Mouse (Mus musculus) brain, embryonic 14.5 days (tissue): Measurements from ENCODE around the gene Hbq1b.
"Not testable (repeated sequence)": the region's sequence is repeated elsewhere in the genome, so short reads cannot be mapped to it uniquely, and the experiment has no call there.

ENCODE experiments used
- CTCF ChIP-seq: fragments of 200-500 bp; IDR thresholded peaks from 2 replicates; pipeline ENCODE4 v1.5.1; 2012; ENCODE audit warnings: inconsistent platforms, mild to moderate bottlenecking, moderate library complexity, borderline replicate concordance; ENCODE audit not compliant: insufficient read depth, insufficient read length; ENCODE audit errors: extremely low read depth
- POLR2A ChIP-seq: fragments of 200-500 bp; IDR thresholded peaks from 2 replicates; pipeline ENCODE4 v1.6.1; 2012; ENCODE audit warnings: mild to moderate bottlenecking, inconsistent platforms, borderline replicate concordance; ENCODE audit not compliant: poor library complexity, insufficient read depth, insufficient read length, severe bottlenecking; ENCODE audit errors: extremely low read depth

DNA sequence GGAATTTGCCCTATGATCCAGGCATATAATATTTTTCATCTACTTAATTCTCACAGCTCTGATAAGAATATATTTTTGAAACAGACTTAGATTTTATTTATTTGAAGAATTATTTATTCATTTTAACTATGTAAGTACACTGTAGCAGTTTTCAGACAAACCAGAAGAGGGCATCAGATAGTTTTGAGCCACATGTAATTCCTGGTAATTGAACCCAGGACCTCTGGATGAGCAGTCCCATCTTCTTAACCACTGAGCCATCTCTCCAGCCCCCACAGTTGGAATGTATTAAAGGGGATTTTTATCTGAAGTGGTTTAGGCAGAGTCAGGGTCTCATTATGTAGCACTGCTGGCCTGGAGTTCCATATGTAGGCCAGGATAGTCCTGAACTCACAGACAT, 878 bp upstream of the Hbq1b start:
- TF ChIP-seq POLR2A, CTCF: not testable (repeated sequence)
